Mouse (Mus musculus): Measurements from ENCODE around the gene Srpk3.
"Not testable (repeated sequence)": the region's sequence is repeated elsewhere in the genome, so short reads cannot be mapped to it uniquely, and the experiment has no call there.

Gene Srpk3

DNA sequence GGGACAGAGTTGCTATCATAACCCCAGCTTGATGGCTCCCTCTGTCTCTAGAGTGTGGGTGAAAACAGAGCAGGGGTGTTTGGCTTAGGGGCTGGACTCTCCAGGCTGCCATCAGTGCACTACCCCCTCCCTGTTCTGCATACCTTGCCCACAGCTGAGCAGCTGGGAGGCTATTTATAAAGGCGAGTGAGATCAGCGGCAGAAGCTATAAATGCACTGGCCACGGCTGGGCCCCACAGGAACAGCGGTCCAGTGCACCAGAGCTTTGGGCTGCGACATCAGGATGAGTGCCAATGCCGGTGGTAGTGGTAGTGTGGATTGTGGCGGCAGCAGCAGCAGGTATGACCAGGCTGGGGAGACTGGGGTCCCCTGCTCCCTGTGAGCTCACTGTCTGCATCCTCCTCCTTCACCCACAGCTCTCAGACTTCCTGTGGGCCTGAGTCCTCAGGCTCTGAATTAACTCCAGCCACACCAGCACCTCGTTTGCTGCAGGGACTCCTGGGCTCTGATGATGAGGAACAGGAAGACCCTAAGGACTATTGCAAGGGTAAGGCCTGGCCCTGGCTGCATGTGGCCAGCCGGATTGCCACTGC lies at the start of gene Srpk3:
Srpk3 (plus strand) TSS at position 238 of the 593 bp plus-strand sequence.
- no peak for DNase-seq

DNA sequence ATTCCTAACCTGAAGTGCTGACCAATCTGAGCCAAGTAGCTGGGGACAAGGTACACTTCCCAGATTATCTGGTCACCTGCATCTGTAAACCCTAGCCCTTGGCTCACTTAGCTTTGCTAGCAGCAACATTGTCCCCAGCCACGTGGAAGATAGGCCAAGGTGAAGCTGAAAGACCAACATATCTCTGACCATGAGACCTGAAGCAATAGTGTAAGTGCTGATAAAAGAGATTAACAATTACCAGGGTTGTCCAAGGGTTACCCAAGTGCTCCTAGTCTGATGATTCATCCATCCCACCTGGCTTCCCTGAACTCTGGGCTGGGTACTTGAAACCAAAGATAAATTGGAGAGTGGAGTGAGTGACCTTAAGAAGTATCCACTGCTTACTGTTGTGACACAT lies 43.3 kb upstream of the Srpk3 start:
- DNase-seq = no peak

DNA sequence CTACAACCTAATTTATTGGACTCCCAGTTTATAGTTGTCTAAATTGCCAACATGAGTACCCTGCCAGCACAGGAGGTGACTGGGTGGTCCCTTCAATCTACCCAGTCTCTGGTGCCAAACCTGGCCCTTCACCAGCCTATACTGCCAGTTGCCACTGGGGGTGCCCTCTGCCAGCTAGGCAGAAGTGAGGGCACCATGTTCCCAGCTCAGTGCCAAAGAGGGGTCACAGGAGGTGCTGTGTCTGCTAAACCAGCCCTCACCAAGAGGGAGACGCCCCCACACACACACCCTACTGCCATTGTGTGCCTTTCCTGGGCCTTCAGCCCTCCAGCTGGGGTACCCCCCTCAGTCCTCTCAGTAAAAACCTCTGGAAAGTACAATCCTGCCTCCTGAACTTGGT lies 36.0 kb upstream of the Srpk3 start:
- no peak for DNase-seq

DNA sequence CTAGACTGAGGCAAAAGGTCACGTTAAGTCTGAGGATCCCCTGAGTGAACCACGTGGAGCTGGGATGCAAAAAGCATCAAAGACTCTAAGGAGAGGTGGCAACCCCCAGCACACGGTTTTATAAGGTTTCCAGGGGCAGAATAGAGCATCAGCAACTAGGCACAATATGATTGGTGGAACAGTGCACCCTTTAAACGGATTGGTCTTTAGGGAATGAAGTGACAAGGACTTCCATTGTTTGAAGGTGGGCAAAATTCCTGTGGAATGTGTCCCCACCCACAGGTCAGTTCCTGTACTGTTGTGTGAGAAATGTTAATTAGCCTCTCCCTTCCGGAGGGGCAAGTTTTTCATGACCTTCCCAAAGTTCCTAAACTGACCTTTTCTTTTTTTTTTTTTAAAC lies 35.1 kb upstream of the Srpk3 start:
- DNase-seq = no peak

DNA sequence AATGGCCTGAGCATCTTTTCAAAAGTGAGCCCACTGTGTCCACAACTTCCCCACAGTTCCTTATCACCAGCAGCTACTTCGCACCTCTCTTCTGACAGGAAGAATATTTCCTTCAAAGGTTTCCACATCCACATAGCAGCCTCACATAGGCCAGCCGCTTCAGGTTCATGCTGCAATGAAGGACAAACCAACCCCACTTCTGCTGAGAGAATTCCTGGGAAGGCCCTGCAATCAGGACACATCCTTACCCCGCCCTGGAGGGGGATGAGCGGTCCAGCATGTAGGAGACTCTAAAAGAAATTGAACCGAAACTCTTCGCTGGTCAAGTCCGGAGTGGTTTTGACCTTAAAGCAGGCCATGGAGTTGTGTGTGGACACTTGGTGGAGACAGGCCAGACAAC lies 34.4 kb upstream of the Srpk3 start:
- not testable (repeated sequence) for DNase-seq

DNA sequence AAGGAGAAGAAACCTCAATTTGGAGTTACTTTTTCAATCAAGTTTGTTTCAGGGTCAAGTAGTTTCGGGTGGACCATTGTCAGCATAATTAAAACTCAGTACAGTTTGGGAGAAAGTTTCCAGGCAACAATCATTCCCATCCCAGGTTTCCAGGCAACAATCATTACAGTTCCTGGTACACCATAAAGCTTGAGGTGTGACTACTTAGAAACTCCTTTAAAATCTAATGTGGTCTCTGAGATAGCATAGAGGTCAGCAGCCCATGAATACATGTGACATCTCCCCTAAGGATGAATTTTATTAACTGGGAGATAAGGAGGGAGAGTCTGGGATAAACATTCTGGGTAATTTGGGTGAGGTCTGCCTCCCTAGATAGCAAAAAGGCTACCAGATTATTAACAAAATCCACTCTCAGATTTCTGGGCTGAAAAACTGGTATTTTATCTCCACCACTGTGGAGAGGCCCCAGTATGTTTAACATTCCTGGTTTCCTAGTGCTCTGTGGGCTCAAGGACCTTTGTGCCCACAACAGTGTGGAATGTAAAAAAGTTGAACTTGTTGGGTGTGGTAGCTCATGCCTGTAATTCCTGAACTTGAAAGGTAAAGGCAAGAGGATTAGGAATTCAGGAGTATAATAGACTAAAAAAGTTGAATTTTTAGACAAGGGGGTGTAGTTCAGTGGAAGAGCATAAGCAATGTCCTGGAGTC lies 29.3 kb upstream of the Srpk3 start:
- DNase-seq = no peak

DNA sequence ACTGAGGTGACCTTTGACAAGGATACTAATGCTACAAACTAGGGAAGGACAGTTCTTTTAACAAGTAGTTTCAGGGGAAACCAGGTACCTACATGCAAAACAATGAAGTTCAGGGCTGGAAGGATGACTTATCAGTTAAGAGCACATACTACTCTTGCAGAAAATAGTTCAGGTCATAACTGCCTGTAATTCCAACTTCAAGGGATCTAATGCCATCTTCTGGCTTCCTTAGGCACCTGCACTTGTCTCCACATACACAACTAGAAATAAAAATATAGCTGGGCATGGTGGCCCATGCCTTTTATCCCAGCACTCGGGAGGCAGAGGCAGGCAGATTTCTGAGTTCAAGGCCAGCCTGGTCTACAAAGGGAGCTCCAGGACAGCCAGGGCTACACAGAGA lies 25.2 kb upstream of the Srpk3 start:
- DNase-seq = no peak

DNA sequence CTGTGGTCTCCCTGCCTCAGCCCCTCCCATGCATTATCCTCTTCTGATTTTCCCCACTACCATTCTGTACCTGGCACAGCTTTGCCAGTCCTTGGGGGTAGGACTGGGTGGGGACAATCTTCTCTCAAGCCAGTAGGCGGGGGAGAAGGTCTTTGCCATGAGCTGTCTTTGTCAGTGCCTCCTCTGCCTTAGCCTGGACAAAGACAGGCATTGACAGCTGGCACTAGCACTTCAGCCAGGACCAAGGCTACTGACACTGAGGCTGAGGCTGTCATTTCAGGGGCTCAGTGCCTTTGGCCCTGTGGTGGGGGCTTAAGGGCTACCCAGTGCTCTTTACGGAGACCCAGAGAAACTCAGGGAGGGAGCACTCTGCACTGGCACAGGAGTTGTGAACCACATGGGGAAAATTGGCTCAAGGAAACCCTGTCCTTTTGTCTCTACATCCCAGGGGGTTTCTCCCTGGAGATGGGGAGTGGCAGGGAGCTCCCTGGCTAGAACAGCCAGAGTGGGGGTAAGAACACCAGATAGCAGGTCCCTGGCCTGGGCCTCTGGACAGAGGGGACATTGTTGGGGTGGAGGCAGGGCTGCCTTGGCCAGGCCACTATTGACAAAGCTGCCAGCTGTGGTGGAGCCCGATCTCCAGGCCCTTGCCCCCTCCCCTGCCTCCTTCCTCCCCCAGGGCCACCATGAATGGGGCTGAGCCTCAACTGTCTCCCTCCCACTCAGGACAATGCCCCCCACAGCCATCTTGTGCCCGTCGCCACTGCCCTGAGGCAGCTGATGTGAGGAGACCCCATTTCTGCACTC lies 17.7 kb upstream of the Srpk3 start, which contains the start of gene Plxnb3:
Plxnb3 (plus strand) TSS at position 757 of the 807 bp plus-strand sequence.
- DNase-seq = no peak

DNA sequence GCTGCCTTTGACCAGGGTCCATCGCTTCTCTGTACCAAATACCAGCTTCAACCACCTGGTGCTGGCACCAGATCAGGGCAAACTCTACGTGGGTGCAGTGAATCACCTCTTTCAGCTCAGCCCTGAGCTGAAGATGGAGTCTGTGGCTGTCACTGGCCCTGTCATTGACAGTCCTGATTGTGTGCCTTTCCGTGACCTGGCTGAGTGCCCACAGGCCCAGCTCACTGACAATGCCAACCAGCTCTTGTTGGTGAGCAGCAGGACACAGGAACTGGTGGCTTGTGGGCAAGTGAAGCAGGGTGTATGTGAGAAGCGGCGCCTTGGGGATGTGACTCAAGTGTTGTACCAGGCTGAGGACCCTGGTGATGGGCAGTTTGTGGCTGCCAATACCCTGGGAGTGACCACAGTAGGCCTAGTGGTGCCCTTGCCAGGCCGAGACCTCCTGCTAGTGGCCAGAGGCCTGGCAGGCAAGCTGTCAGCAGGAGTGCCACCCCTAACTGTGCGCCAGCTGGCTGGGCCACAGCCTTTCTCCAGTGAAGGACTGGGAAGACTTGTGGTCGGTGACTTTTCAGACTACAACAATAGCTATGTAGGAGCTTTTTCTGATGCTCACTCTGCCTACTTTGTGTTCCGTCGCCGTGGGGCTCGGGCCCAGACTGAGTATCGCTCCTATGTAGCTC lies 15.5 kb upstream of the Srpk3 start:
- DNase-seq = peak; percentile 69

DNA sequence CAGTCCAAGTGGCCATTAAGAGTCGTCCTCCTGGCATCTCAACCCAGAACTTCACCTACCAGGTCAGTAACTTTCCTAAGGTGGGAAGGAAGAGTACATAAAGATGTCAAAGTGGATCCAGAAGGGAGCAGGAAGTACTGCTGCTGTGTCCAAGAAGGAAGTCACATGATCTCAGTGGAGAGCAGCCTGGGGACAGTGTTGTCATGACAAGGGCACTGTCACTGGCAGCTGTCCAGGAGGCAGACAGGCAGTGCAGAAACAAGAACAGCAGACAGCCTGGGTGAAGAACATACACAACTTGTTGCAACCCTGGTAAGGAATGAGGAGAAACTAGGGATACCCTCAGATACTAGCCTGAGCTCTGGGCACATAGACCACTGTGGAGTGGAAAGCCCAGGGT lies 8.9 kb upstream of the Srpk3 start:
- DNase-seq = no peak

DNA sequence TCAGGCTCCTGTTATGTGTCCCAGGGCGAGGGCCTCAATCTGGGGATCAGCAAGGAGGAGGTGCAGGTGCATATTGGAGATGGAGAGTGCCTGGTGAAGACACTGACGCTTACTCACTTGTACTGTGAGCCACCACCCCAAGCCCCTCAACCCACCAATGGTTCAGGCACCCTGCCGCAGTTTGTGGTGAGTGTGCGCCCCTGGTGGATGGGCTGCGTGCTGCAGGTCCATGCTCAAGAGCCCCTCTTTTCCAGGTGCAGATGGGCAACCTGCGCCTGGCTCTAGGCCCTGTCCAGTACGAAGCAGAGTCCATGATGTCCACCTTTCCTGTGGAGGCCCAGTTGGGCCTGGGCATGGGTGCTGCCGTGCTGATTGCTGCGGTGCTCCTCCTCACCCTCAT lies 6.9 kb upstream of the Srpk3 start:
- no peak for DNase-seq

DNA sequence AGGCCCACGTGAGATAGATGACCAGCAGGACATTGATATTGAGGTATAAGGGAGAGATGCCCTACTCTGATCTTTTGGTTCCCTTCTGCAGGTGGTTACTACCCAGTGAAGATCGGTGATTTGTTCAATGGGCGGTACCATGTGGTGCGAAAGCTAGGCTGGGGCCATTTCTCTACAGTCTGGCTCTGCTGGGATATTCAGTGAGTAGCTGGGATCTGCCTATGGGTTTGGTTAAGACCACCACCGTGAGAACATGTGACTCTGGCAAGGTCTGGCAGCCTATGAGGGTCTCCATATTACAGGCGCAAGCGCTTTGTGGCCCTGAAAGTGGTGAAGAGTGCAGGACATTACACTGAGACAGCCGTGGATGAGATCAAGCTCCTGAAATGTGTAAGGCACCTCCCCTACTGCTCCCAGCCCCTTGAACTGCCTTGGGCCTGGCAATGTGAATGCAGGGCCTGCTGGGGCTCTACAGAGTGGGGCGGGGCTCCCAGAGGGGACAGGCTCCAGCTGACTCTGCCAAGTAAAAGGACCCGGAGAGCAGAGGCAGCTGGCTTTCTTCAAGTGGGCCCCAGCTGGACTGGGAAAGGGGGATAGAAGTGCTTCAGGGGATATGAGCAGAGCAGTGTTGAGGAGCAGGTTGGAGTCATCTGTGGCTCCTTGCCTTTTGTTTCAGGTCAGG lies 738 bp downstream of the Srpk3 start:
- no peak for DNase-seq

DNA sequence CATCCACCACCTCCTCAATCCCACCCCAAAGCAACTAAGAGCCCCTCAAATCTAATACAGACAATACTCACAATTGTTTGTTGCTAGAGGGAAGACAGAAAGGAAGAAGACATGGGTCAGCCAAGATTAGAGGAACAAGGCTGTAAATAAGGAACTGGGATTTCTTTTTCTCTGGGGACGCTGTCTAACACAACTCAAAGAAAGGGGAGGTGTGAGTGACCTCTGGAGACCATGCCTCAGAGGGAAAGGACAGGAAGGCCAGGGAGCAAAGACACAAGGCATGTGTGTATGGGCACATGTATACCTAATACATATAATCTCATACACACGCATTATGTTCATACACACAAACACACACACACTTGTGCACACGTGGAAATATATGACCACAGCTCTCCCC lies 8.0 kb downstream of the Srpk3 start:
- DNase-seq = no peak

DNA sequence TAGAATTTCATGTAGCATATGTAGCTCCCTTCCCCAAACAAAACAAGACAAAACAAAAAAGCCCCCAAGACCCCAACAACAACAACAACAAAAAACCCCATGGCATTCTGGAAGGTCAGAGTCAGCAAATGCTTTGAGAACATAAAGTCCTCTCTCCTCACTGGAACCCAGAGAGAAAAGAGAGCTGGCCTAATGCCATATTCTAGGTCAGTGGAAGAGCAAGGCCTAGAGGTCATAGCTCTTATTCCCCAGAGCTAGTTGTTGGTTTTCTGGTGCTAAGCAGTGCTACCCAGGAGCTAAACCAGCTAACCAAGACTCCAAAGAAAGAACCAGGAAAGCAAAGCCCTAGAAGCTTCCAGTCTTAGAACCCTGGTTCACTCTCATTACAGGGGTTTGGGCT lies 11.5 kb downstream of the Srpk3 start:
- DNase-seq = no peak

DNA sequence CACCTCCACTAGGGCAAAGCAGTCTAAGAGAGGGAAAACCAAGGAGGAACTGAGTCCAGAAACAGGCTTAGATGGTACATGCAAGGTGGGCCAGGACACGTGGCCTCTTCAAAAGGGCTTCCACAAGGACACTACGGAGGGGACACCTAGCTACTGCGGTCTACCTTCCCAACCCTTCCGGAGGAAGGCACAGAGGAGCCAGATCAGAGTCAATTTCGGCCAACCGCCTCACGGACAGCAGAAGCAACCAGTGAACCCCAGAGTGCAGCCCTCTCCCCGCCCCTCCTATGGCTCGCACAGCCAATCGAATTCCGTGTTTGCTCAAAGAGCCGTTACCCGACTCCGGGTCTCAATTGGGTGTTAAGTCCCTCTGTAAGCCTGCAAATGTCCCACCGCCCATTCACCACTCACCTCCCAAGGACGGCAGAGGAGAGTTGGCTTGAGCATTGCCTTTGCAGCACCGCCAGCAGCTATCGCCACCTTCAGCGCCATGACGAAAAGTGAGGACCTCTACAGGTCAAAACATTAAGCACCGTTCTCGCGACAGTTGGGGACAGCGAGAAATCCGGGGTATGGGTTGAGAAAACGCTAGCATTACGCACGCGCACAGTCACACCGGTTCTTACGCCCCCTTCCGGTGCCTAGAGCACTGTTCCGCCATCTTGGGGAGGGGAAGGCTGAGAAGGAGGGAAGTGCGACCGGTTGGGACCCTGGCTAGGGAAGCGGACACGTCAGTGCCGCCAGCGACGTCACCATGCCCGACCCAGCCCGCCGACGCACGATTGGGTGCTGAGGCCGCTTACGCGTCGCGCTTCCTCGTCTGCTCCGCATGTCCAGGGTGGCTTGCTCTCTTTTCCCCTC lies 12.4 kb downstream of the Srpk3 start, which contains the start of the genes Idh3g and Ssr4:
Idh3g (minus strand) TSS at position 534 of the 861 bp plus-strand sequence.
Ssr4 (plus strand) TSS at position 665 of the 861 bp plus-strand sequence.
- peak; percentile 95 for DNase-seq

DNA sequence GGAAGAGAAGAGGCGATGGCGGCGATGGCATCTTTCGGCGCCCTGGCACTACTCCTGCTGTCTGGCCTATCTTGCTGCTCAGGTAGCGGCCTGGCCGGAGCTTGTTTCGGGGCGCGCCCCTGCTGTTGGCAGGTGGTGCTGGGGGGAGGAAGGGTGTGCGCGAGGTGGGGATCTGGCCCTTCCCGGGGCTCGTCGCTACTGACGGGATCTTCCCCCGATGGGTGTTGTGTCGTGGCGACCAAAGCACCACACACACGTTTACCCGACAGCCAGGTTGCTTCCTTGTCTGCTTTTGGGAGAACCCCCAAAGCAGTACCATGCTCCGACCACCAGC lies 13.0 kb downstream of the Srpk3 start:
- DNase-seq = no peak

DNA sequence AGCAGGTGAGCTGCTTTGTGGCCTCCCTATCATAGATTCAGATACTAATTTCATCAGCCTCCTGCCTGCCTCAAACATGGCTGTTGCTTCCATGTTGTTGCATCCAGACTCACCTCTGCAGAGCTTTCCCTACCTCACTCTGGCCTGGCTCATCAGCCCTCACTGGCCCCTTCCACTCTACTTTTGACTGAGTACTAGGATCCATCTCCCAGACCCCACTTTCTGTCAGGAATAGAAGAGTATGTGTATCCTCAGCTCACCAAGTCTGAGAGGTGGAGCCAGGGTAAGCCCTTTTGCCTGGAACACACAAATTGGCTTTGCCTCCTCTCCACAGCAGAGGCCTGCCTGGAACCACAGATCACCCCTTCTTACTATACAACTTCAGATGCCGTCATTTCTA lies 14.3 kb downstream of the Srpk3 start:
- no peak for DNase-seq

DNA sequence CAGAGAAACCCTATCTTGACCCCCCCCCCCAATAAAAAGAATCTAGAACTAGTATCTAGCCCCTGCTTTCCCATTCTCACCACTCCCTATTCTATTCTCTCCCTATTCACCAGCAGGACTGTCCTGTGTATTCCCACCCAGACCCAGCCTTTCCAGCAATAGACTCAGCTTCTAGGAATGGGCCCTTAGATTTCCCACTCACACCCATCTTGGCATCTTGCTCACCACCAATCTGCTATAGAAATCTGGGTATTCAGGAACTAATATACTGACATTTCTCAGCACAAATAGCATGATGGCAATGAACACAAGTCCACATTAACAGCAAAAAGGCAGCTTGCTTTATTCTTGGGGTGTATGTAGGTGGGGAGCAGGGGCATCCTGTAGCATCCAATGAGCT lies 18.8 kb downstream of the Srpk3 start:
- DNase-seq = no peak

DNA sequence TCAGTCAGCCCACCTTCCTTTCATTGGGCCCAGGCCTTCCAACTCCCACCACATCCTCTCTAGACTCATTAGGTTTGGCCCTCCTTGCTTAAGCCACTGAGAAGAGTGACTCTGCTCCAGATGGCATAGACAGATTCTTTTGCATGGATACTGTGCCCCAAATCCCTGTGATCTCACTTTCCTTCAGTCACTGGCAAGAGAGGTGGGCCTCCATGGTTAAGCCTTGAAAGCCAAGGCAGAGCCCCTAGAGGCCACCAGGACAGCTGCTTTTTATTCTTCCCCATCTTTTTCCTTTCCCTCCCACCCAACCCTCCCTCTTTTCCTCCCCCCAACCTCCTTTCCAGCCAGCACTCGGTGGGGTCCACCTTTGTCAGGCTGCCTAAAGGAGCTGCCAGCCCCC lies 19.3 kb downstream of the Srpk3 start:
- no peak for DNase-seq

DNA sequence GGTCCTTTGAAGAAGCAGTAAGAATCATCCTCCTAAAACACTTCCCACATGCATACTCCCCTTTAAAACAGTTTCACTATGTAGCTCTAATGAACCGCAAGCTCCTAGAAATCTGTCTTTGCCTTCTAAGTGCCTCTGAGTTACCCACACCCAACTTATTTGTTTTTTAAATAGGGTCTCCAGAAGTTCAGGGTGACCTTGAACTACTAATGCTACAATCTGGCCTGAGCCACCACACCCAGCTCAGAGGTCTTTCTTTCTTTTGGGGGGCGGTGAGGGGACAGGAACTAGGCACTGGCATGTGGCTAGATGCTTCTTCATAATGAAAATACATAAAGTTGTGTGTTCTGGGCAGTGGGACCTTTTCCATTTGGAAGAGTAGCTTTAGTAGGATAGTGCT lies 23.3 kb downstream of the Srpk3 start:
- no peak for DNase-seq

DNA sequence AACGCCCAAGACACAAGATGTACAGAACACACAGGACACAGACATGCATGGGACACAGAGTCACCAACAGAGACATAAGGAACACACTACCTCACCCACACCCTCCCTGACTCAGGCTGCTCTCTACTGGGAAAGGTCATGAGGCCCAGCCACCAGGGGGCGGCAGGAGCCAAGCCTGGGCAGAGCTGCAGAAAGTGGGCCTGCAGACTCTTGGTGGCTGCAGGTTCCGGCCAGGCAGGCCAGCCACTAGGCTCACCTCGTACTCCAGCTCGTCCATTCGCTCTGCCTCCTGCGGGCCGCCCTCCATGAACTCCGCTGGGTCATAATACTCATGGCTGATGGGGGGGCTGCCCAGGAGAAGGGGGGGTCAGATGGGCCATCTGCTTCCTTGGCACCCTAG lies 24.3 kb downstream of the Srpk3 start:
- peak; percentile 86 for DNase-seq

DNA sequence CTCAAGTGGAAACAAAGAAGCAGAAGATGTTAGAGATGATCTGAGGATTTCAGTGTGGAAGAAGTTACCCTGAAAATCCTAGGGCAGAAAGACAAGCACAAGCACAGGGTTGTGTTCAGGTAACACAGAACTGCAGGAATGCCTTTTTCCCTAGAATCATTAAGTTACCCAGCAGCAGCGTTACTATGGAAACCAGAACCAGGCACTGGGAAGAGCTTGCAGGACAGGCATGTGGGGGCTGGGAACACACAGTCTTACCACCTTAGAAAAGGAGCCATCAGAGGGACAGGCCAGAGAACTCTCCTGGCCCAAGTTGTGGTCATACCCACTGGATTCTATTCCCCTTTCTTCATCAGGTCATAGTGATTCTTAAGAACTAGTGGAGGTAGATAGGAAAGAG lies 31.6 kb downstream of the Srpk3 start:
- no peak for DNase-seq
